Mouse (Mus musculus): Measurements from ENCODE around the gene Dnaja3. TPM values are rescaled to one million over a fixed set of nuclear protein-coding genes. Genes with fewer than 3 reads are reported as not detected.
A peak's percentile ranks its signal among the peaks of the same experiment; 100 is the strongest.

Dnaja3 gene
- polyA plus RNA-seq, 1 experiment from 2014 or later = 73.1 TPM

- H3K4me1 ChIP-seq (ENCODE audit: control insufficient read depth, insufficient read depth, low read length) = peaks cover 6% of the 10 kb centered on the region
- H3K27ac ChIP-seq (ENCODE audit: low read length) = no peak overlapping the region
- H3K9ac ChIP-seq (ENCODE audit: low read length) = no peak overlapping the region
- no peaks in the 10 kb centered on the region for H3K9me3 ChIP-seq (replicated peaks; ENCODE audit: control insufficient read depth, low read length)
- H3K27me3 ChIP-seq (ENCODE audit: control insufficient read depth, insufficient read depth, low read length) = no peaks in the 10 kb centered on the region
- no peak overlapping the region for H3K4me3 ChIP-seq (replicated peaks; ENCODE audit: low read length)
- no peak for ATAC-seq (ENCODE audit: insufficient read depth, low FRiP score)
- WGBS = 85% methylated on average over 2 of the region's 2 CpGs
- H3K36me3 ChIP-seq (ENCODE audit: control insufficient read depth, insufficient read depth, low read length) = no peaks in the 10 kb centered on the region
- H3K4me2 ChIP-seq (ENCODE audit: low read depth, low read length) = no peak overlapping the region
Measured at GRCm38 (mm10) chr16:4661605-4662004, 21.8 kb downstream of the Dnaja3 start.

GRCm38 (mm10) chr16:4663806-4664205 is 24.0 kb downstream of the Dnaja3 start:
- no peak overlapping the region for H3K4me2 ChIP-seq (ENCODE audit: low read depth, low read length)
- ATAC-seq (ENCODE audit: insufficient read depth, low FRiP score) = no peak
- whole genome bisulfite sequencing = 88% methylated on average over 2 of the region's 2 CpGs

GRCm38 (mm10) chr16:4665726-4666125 is 25.9 kb downstream of the Dnaja3 start:
- no peak overlapping the region for H3K27ac ChIP-seq (ENCODE audit: low read length)
- no peak overlapping the region for H3K9ac ChIP-seq (ENCODE audit: low read length)
- no peak overlapping the region for H3K4me3 ChIP-seq (replicated peaks; ENCODE audit: low read length)
- H3K27me3 ChIP-seq (ENCODE audit: control insufficient read depth, insufficient read depth, low read length) = no peaks in the 10 kb centered on the region
- no peak overlapping the region for H3K4me2 ChIP-seq (ENCODE audit: low read depth, low read length)
- ATAC-seq (ENCODE audit: insufficient read depth, low FRiP score) = no peak
- H3K9me3 ChIP-seq (replicated peaks; ENCODE audit: control insufficient read depth, low read length) = no peaks in the 10 kb centered on the region
- H3K4me1 ChIP-seq (ENCODE audit: control insufficient read depth, insufficient read depth, low read length) = no peaks in the 10 kb centered on the region
- 94% methylated on average over 2 of the region's 2 CpGs for WGBS
- no peaks in the 10 kb centered on the region; the same call in 1 of the 2 replicates for H3K36me3 ChIP-seq (ENCODE audit: control insufficient read depth, insufficient read depth, low read length)

More at GRCm38 (mm10) chr16:4663806-4664205, 24.0 kb downstream of the Dnaja3 start:
- H3K36me3 ChIP-seq (ENCODE audit: control insufficient read depth, insufficient read depth, low read length) = no peaks in the 10 kb centered on the region; the same call in 1 of the 2 replicates
- no peak overlapping the region for H3K9ac ChIP-seq (ENCODE audit: low read length)
- H3K27me3 ChIP-seq (ENCODE audit: control insufficient read depth, insufficient read depth, low read length) = no peaks in the 10 kb centered on the region
- peaks cover 5% of the 10 kb centered on the region; the same call in 1 of the 2 replicates for H3K4me1 ChIP-seq (ENCODE audit: control insufficient read depth, insufficient read depth, low read length)
- H3K27ac ChIP-seq (ENCODE audit: low read length) = no peak overlapping the region
- no peaks in the 10 kb centered on the region for H3K9me3 ChIP-seq (replicated peaks; ENCODE audit: control insufficient read depth, low read length)
- no peak overlapping the region for H3K4me3 ChIP-seq (replicated peaks; ENCODE audit: low read length)

- Histone ChIP-seq H3K36me3 (ENCODE audit: control insufficient read depth, insufficient read depth, low read length) (peaks cover under 1% of the 10 kb centered on the region; the same call in 1 of the 2 replicates), H3K4me1 (ENCODE audit: control insufficient read depth, insufficient read depth, low read length) (no peaks in the 10 kb centered on the region), H3K9ac (ENCODE audit: low read length) (peak overlapping the region; percentile 13; the same call in 1 of the 2 replicates), H3K27ac (ENCODE audit: low read length) (no peak overlapping the region), H3K4me2 (ENCODE audit: low read depth, low read length) (no peak overlapping the region), H3K9me3 (replicated peaks; ENCODE audit: control insufficient read depth, low read length) (no peaks in the 10 kb centered on the region), H3K4me3 (replicated peaks; ENCODE audit: low read length) (no peak overlapping the region), H3K27me3 (ENCODE audit: control insufficient read depth, insufficient read depth, low read length) (no peaks in the 10 kb centered on the region)
- 32% methylated on average over 3 of the region's 3 CpGs for WGBS
- peak; percentile 90; the same call in 1 of the 2 replicates for ATAC-seq (ENCODE audit: insufficient read depth, low FRiP score)
Measured at GRCm38 (mm10) chr16:4667190-4667808, 27.5 kb downstream of the Dnaja3 start.

GRCm38 (mm10) chr16:4670317-4670716 is 30.5 kb downstream of the Dnaja3 start:
- H3K9ac ChIP-seq (ENCODE audit: low read length) = no peak overlapping the region
- H3K4me2 ChIP-seq (ENCODE audit: low read depth, low read length) = no peak overlapping the region
- H3K27ac ChIP-seq (ENCODE audit: low read length) = no peak overlapping the region
- no peaks in the 10 kb centered on the region for H3K27me3 ChIP-seq (ENCODE audit: control insufficient read depth, insufficient read depth, low read length)
- ATAC-seq (ENCODE audit: insufficient read depth, low FRiP score) = no peak
- H3K4me1 ChIP-seq (ENCODE audit: control insufficient read depth, insufficient read depth, low read length) = no peaks in the 10 kb centered on the region
- peaks cover 2% of the 10 kb centered on the region; the same call in 1 of the 2 replicates for H3K36me3 ChIP-seq (ENCODE audit: control insufficient read depth, insufficient read depth, low read length)
- H3K4me3 ChIP-seq (replicated peaks; ENCODE audit: low read length) = no peak overlapping the region
- H3K9me3 ChIP-seq (replicated peaks; ENCODE audit: control insufficient read depth, low read length) = no peaks in the 10 kb centered on the region
- 69% methylated on average over 5 of the region's 5 CpGs for WGBS

- Histone ChIP-seq H3K4me2 (ENCODE audit: low read depth, low read length) (no peak overlapping the region), H3K27ac (ENCODE audit: low read length) (no peak overlapping the region), H3K9me3 (replicated peaks; ENCODE audit: control insufficient read depth, low read length) (no peaks in the 10 kb centered on the region), H3K27me3 (ENCODE audit: control insufficient read depth, insufficient read depth, low read length) (no peaks in the 10 kb centered on the region), H3K4me1 (ENCODE audit: control insufficient read depth, insufficient read depth, low read length) (peaks cover 7% of the 10 kb centered on the region), H3K9ac (ENCODE audit: low read length) (no peak overlapping the region), H3K36me3 (ENCODE audit: control insufficient read depth, insufficient read depth, low read length) (0 out of 2 replicates have a peak, but pooled peaks cover 5% of the 10 kb centered on the region), H3K4me3 (replicated peaks; ENCODE audit: low read length) (no peak overlapping the region)
- no peak for ATAC-seq (ENCODE audit: insufficient read depth, low FRiP score)
- 77% methylated on average over 4 of the region's 4 CpGs for WGBS
Measured at GRCm38 (mm10) chr16:4674091-4674490, 34.3 kb downstream of the Dnaja3 start.

- H3K9me3 ChIP-seq (replicated peaks; ENCODE audit: control insufficient read depth, low read length) = no peaks in the 10 kb centered on the region
- no peak overlapping the region for H3K4me2 ChIP-seq (ENCODE audit: low read depth, low read length)
- no peaks in the 10 kb centered on the region for H3K27me3 ChIP-seq (ENCODE audit: control insufficient read depth, insufficient read depth, low read length)
- WGBS = 93% methylated on average over 5 of the region's 5 CpGs
- no peak overlapping the region for H3K9ac ChIP-seq (ENCODE audit: low read length)
- H3K27ac ChIP-seq (ENCODE audit: low read length) = no peak overlapping the region
- ATAC-seq (ENCODE audit: insufficient read depth, low FRiP score) = no peak
- no peak overlapping the region for H3K4me3 ChIP-seq (replicated peaks; ENCODE audit: low read length)
- H3K4me1 ChIP-seq (ENCODE audit: control insufficient read depth, insufficient read depth, low read length) = peaks cover 7% of the 10 kb centered on the region
- 0 out of 2 replicates have a peak, but pooled peaks cover 5% of the 10 kb centered on the region for H3K36me3 ChIP-seq (ENCODE audit: control insufficient read depth, insufficient read depth, low read length)
Measured at GRCm38 (mm10) chr16:4676836-4677235, 37.0 kb downstream of the Dnaja3 start.

GRCm38 (mm10) chr16:4678080-4678479 is 38.3 kb downstream of the Dnaja3 start:
- H3K4me1 ChIP-seq (ENCODE audit: control insufficient read depth, insufficient read depth, low read length) = peaks cover 9% of the 10 kb centered on the region
- 0 out of 2 replicates have a peak, but pooled peaks cover 3% of the 10 kb centered on the region for H3K36me3 ChIP-seq (ENCODE audit: control insufficient read depth, insufficient read depth, low read length)
- 75% methylated on average over 5 of the region's 5 CpGs for WGBS
- H3K27ac ChIP-seq (ENCODE audit: low read length) = no peak overlapping the region
- H3K27me3 ChIP-seq (ENCODE audit: control insufficient read depth, insufficient read depth, low read length) = no peaks in the 10 kb centered on the region
- H3K9me3 ChIP-seq (replicated peaks; ENCODE audit: control insufficient read depth, low read length) = no peaks in the 10 kb centered on the region
- no peak overlapping the region for H3K9ac ChIP-seq (ENCODE audit: low read length)
- H3K4me3 ChIP-seq (replicated peaks; ENCODE audit: low read length) = no peak overlapping the region
- ATAC-seq (ENCODE audit: insufficient read depth, low FRiP score) = no peak
- 0 out of 2 replicates have a peak overlapping the region, but pooled peaks have one; percentile 94 for H3K4me2 ChIP-seq (ENCODE audit: low read depth, low read length)

- Histone ChIP-seq H3K27me3 (ENCODE audit: control insufficient read depth, insufficient read depth, low read length) (no peaks in the 10 kb centered on the region), H3K4me1 (ENCODE audit: control insufficient read depth, insufficient read depth, low read length) (peaks cover 11% of the 10 kb centered on the region), H3K4me2 (ENCODE audit: low read depth, low read length) (peak within 1 kb of the TSS; percentile 94), H3K9ac (ENCODE audit: low read length) (peak within 1 kb of the TSS; percentile 84), H3K9me3 (replicated peaks; ENCODE audit: control insufficient read depth, low read length) (no peaks in the 10 kb centered on the region), H3K4me3 (replicated peaks; ENCODE audit: low read length) (peak within 1 kb of the TSS; percentile 79), H3K27ac (ENCODE audit: low read length) (peak within 1 kb of the TSS; percentile 63), H3K36me3 (ENCODE audit: control insufficient read depth, insufficient read depth, low read length) (0 out of 2 replicates have a peak, but pooled peaks cover 3% of the 10 kb centered on the region)
- WGBS = under 1% methylated on average over 47 of the region's 47 CpGs
- ATAC-seq (ENCODE audit: insufficient read depth, low FRiP score) = peak; percentile 90
Measured at GRCm38 (mm10) chr16:4679121-4680018, 39.6 kb downstream of the Dnaja3 start, which contains the start of gene Coro7. Gene Coro7, minus strand, starts transcription at chr16:4679777.

Data from stomach, embryonic 16.5 days (tissue).